Mouse (Mus musculus) R1 (cell line): ENCODE data around the gene Atxn3.

Experiments used
- DNase-seq: peaks from one replicate; pipeline ENCODE4 v3.0.0-alpha.2; 2018; ENCODE audit warnings: low read depth, low spot score

Gene Atxn3

DNA sequence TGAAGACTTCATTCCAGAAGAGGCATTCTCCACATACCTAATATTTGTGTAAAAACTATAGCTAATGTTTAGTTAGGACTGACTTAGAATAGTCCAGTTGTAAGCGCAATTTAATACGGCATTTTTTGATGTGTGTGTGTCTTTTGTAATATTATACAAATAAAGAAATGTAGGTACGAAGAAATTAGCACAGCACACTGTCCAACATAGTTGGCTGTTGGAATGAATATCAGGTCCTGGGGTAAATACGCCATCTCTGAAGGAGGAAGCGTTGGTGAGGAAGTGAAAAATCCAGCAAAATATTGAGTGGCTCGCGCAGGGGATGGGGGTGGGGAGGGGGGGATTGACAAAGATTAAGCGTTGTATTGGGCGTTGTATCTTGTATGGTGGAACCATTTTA, 510 bp upstream of the Atxn3 start:
- DNase-seq, result no peak

GRCm38 (mm10) chr12:101957079-101957941, 736 bp downstream of the Atxn3 start:
- DNase-seq, result no peak

GRCm38 (mm10) chr12:101955821-101956220, 2.2 kb downstream of the Atxn3 start:
- peak; percentile 54 for DNase-seq

- no peak for DNase-seq
Observed at GRCm38 (mm10) chr12:101948801-101949200, 9.2 kb downstream of the Atxn3 start.

DNA sequence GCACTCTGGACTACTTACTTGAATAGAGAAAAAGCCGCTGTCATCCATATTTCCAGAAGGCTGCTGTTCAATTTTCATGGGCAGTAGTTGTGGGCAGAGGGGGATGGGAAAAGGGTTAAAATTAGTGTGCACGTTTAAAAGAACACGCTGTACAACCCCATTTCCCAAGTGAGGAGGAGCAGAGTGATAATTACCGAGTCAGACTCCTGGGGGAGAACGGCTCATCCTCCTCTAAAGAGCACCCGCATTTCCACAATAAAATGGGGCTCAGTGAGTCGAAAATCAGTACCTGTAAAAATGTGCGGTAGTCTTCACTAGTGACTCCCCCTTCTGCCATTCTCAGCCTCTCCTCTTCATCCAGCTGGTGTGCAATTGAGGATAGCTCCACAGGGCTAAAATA, 10.1 kb downstream of the Atxn3 start:
- DNase-seq, result no peak

- DNase-seq, result peak; percentile 69
Observed at GRCm38 (mm10) chr12:101937572-101937971, 20.5 kb downstream of the Atxn3 start.

- DNase-seq, result no peak
Observed at GRCm38 (mm10) chr12:101935223-101935622, 22.8 kb downstream of the Atxn3 start.

- DNase-seq, result no peak
Observed at GRCm38 (mm10) chr12:101928423-101928822, 29.6 kb downstream of the Atxn3 start.

- DNase-seq, result peak; percentile 21
Observed at GRCm38 (mm10) chr12:101922313-101922712, 35.7 kb downstream of the Atxn3 start.

- DNase-seq, result no peak
Observed at GRCm38 (mm10) chr12:101919847-101920246, 38.2 kb downstream of the Atxn3 start.

DNA sequence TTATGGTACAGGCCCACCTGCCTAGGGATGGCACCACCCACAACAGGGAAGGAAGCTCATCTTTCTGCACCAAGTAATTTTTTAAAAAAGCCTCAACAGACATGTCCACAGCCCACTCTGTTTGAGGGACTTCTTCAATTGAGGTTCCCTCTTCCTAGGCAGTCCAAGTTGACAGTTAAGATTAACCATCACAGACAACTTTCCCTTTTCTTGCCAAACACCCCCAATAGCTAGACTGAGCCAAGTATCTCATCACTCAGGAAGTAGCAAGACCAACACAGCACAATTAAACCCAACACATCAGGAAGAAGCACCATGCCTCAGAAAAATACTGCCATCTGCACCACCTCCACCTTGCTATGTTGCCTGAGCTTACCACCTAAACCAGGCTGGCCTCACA, 40.9 kb downstream of the Atxn3 start:
- no peak for DNase-seq

GRCm38 (mm10) chr12:101912626-101913490, 45.2 kb downstream of the Atxn3 start, which contains the start of gene Trip11:
TSS of gene Trip11 (minus strand) at chr12:101913267.
- DNase-seq, result peak; percentile 84

DNA sequence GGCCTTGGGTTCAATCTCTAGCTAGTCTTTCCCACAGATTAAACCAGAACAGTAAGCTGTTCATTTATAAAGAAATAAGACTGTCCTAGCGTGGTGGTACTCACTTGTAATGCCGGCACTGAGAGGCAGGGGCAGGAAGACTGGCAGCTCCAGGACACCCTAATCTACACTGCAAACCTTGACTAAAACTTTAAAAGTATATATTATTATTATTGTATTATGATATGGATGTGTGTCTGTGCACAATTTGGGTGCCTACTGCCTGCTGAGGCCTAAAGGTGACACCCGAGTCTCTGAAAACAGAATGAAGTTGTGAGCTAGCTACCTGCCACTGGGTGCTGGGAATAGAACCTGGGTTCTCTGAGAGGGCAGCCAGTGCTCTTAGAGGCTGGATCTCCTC, 46.7 kb downstream of the Atxn3 start:
- DNase-seq, result no peak

DNA sequence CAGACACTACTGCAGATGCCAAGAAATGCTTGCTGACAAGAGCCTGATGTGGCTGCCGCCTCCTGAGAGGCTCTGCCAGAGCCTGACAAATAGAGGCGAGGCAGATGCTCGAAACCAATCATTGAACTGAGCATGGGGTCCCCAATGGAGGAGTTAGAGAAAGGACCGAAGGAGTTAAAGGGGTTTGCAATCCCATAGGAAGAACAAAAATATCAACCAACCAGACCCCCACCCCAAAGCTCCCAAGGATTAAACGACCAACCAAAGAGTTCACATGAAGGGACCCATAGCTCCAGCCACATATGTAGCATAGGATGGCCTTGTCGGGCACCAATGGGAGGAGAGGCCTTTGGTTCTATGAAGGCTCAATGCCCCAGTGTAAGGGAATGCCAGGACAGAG, 47.7 kb downstream of the Atxn3 start:
- no peak for DNase-seq

DNA sequence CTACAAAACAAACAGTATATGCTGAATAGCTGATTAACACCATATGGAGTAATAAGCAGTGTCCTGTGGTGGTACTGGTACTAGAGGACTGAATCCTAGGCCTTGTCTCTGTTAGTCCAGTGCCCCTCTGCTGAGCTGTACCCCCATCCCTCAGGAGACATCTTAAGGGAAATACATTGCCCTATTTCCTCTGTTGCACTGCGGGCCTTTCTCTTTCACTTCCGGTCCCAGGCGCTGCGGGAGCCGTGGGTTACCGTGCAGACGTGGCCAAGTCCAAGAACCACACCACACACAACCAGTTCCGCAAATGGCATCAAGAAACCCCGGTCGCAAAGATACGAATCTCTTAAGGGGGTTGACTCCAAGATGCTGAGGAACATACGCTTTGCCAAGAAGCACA, 52.2 kb downstream of the Atxn3 start:
- peak; percentile 14 for DNase-seq

DNA sequence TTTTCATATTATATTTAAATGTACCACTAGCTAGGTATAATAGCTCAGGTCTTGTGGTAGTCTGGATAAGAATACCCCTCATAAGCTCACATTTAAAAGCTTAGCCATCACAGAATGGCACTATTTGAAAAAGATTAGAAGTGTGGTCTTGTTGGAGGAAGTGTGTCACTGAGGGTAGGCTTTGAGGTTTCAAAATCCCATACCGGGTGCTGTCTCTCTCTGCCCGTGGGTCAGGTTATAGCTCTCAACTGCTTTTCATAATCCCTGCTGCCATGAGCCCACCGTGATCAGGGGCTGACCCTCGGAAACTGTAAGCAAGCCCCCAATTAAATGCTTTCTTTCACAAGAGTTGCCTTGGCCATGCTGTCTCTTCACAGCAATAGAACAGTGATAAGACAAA, 53.1 kb downstream of the Atxn3 start:
- no peak for DNase-seq

GRCm38 (mm10) chr12:101904170-101904569, 53.9 kb downstream of the Atxn3 start:
- no peak for DNase-seq

DNA sequence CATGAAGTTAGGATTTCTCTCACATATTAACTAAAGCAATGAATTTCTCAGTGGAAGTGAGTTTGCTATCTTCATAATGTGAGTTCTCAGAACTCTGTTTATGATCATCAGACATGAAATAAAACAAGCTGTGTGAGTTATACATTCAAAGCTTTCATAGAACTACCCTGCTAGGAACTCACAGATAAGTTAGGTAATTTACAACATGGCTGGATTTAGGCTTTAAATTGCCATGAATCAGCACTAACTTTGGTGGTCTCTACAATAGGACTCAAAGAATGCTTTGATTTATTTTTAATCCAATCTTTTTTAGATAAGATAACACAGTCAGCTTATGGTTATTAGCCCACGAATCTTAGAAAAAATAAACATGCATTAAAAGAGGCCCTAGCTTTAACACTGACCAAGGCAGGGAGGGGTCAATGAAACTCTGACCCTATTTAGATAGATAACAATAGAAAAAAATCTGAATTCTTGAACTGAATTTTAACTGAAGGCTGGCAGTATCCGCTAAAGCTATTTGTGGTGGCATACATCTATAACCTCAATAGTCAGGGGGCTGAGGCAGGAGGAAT, 58.3 kb downstream of the Atxn3 start:
- no peak for DNase-seq

DNA sequence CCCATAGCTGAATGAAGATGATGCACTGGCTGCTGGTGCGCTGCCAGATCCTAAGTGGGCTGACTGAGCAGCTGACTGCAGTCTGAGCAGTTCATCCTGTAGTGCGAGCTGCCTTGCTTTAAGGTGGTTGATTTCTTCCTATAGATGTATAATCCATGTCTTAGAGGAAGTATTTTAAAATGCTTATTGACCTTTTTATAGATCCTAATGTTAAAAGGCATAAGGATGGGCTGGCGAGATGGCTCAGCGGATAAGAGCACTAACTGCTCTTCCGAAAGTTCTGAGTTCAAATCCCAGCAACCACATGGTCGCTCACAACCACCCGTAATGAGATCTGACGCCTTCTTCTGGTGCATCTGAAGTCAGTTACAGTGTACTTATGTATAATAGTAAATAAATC, 59.1 kb downstream of the Atxn3 start:
- no peak for DNase-seq

DNA sequence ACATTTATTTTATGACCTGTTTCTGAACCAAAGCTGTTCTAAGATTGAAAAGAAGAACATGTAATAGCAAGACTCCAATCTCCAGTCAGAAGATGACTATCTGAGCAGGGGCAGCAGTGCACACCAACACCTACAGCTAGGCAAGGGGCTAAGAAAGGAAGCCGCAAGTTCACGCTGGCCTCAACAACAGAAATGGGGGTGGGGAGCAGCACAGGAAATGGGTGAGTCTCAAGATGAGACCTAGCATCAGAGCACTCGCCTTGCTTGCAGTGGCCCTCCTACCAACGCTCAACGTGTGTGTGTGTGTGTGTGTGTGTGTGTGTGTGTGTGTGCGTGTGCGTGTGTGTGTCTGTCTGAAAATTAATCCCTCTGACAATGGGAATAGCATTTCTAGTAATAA, 60.9 kb downstream of the Atxn3 start:
- DNase-seq, result no peak

GRCm38 (mm10) chr12:101893296-101893695, 64.8 kb downstream of the Atxn3 start:
- DNase-seq, result no peak

GRCm38 (mm10) chr12:101892832-101893231, 65.2 kb downstream of the Atxn3 start:
- DNase-seq, result peak; percentile 14
